Comparison of ENCODE assay signal across 8 mouse cellular contexts in genomic region chr16:11176884-11177244, GRCm38 (mm10). TPM values are rescaled to one million over a fixed set of nuclear protein-coding genes. Genes with fewer than 3 reads are reported as not detected.
A peak's percentile ranks its signal among the peaks of the same experiment; 100 is the strongest.
DNase-seq lines count a peak whose midpoint lies in the region; ATAC-seq lines count a peak whose summit lies in the region.

No protein-coding gene starts in this region.

- H3K9me3 ChIP-seq in kidney, embryonic 16.5 days (ENCODE audit: low read length), result peaks cover 5% of the 10 kb centered on the region; the same call in 1 of the 2 replicates
- 0 out of 2 replicates have a peak, but pooled peaks cover 2% of the 10 kb centered on the region for H3K9me3 ChIP-seq in embryonic facial prominence, embryonic 10.5 days
- no peaks in the 10 kb centered on the region for H3K9me3 ChIP-seq in hindbrain, embryonic 16.5 days (ENCODE audit: control insufficient read depth, low read length)
- H3K9me3 ChIP-seq in midbrain, embryonic 16.5 days (replicated peaks; ENCODE audit: control insufficient read depth, low read length, poor library complexity, severe bottlenecking), result no peaks in the 10 kb centered on the region

- H3K9ac ChIP-seq in kidney, embryonic 16.5 days (replicated peaks; ENCODE audit: low read length), result peak overlapping the region; percentile 93
- H3K9ac ChIP-seq in hindbrain, embryonic 16.5 days (ENCODE audit: low read depth, low read length), result peak overlapping the region; percentile 83
- H3K9ac ChIP-seq in midbrain, embryonic 16.5 days (ENCODE audit: low read depth, low read length), result peak overlapping the region; percentile 69

- intact Hi-C loops in left cerebral cortex, postnatal 4 days (cut with DNase I), result no loop called here

- H3K4me1 ChIP-seq in kidney, embryonic 16.5 days (ENCODE audit: insufficient read depth, low read length), result peaks cover 13% of the 10 kb centered on the region
- peaks cover 25% of the 10 kb centered on the region for H3K4me1 ChIP-seq in embryonic facial prominence, embryonic 10.5 days
- H3K4me1 ChIP-seq in hindbrain, embryonic 16.5 days (ENCODE audit: control insufficient read depth, insufficient read depth, low read depth, low read length), result peaks cover 13% of the 10 kb centered on the region
- H3K4me1 ChIP-seq in midbrain, embryonic 16.5 days (ENCODE audit: control insufficient read depth, insufficient read depth, low read length), result peaks cover 18% of the 10 kb centered on the region

- 3% methylated on average over 4 of the region's 4 CpGs for WGBS in kidney, embryonic 16.5 days
- 6% methylated on average over 4 of the region's 4 CpGs for WGBS in embryonic facial prominence, embryonic 10.5 days
- 1% methylated on average over 4 of the region's 4 CpGs for WGBS in hindbrain, embryonic 16.5 days
- WGBS in midbrain, embryonic 16.5 days, result 6% methylated on average over 4 of the region's 4 CpGs

- no peaks in the 10 kb centered on the region for H3K27me3 ChIP-seq in kidney, embryonic 16.5 days (ENCODE audit: insufficient read depth, low read length)
- H3K27me3 ChIP-seq in embryonic facial prominence, embryonic 10.5 days (replicated peaks; ENCODE audit: low read depth, poor library complexity, severe bottlenecking), result peaks cover 10% of the 10 kb centered on the region; the same call in 1 of the 2 replicates
- no peaks in the 10 kb centered on the region for H3K27me3 ChIP-seq in hindbrain, embryonic 16.5 days (replicated peaks; ENCODE audit: control insufficient read depth, insufficient read depth, low read length)
- H3K27me3 ChIP-seq in midbrain, embryonic 16.5 days (ENCODE audit: control insufficient read depth, insufficient read depth, low read depth, low read length), result no peaks in the 10 kb centered on the region

- peak overlapping the region; percentile 93 for H3K4me3 ChIP-seq in kidney, embryonic 16.5 days (ENCODE audit: low read length)
- H3K4me3 ChIP-seq in embryonic facial prominence, embryonic 10.5 days, result peak overlapping the region; percentile 92
- H3K4me3 ChIP-seq in hindbrain, embryonic 16.5 days (ENCODE audit: low read length), result peak overlapping the region; percentile 79
- H3K4me3 ChIP-seq in midbrain, embryonic 16.5 days (ENCODE audit: low read depth, low read length), result peak overlapping the region; percentile 58

- no peak for DNase-seq in kidney, postnatal 10 days
- no peak for DNase-seq in embryonic facial prominence, embryonic 10.5 days (ENCODE audit: low spot score)
- DNase-seq in adrenal gland, postnatal 4 days (ENCODE audit: low spot score in 2 of 2), result no peak
- no peak for DNase-seq in left cerebral cortex, postnatal 4 days
- no peak for DNase-seq in right cerebral cortex, postnatal 10 days (ENCODE audit: low spot score in 2 of 2)

- peak overlapping the region; percentile 81 for H3K4me2 ChIP-seq in kidney, embryonic 16.5 days (replicated peaks; ENCODE audit: low read depth, low read length)
- peak overlapping the region; percentile 87 for H3K4me2 ChIP-seq in hindbrain, embryonic 16.5 days (ENCODE audit: low read length)
- peak overlapping the region; percentile 82 for H3K4me2 ChIP-seq in midbrain, embryonic 16.5 days (ENCODE audit: low read length)

- no peak overlapping the region for H3K27ac ChIP-seq in kidney, embryonic 16.5 days (ENCODE audit: low read length)
- peak overlapping the region; percentile 90 for H3K27ac ChIP-seq in embryonic facial prominence, embryonic 10.5 days (replicated peaks)
- H3K27ac ChIP-seq in hindbrain, embryonic 16.5 days (ENCODE audit: low read depth, low read length), result no peak overlapping the region
- peak overlapping the region; percentile 67 for H3K27ac ChIP-seq in midbrain, embryonic 16.5 days (ENCODE audit: low read length)

- no peak for ATAC-seq in kidney, embryonic 16.5 days (ENCODE audit: low FRiP score, low TSS enrichment)
- ATAC-seq in hindbrain, embryonic 16.5 days, result no peak
- ATAC-seq in midbrain, embryonic 16.5 days, result no peak

- H3K36me3 ChIP-seq in kidney, embryonic 16.5 days (ENCODE audit: insufficient read depth, low read length), result no peaks in the 10 kb centered on the region
- no peaks in the 10 kb centered on the region for H3K36me3 ChIP-seq in embryonic facial prominence, embryonic 10.5 days (replicated peaks)
- H3K36me3 ChIP-seq in hindbrain, embryonic 16.5 days (ENCODE audit: control insufficient read depth, insufficient read depth, low read length), result no peaks in the 10 kb centered on the region
- H3K36me3 ChIP-seq in midbrain, embryonic 16.5 days (ENCODE audit: control insufficient read depth, insufficient read depth, low read length), result no peaks in the 10 kb centered on the region

RNA-seq across cellular contexts. Expression of gene Zc3h7a, which starts 0.7 kb away (rescaled TPM):
- 90.9 and 98.1 TPM in 2 replicates for polyA plus RNA-seq in kidney, embryonic 16.5 days (2015; fragmentation: Nextera tagmentation; extraction: Ambion mirVana)
- 83.7 and 88.5 TPM in 2 replicates for polyA plus RNA-seq in embryonic facial prominence, embryonic 10.5 days (2016; fragmentation: Nextera tagmentation; extraction: Ambion mirVana)
- 67.0 and 75.8 TPM in 2 replicates for polyA plus RNA-seq in hindbrain, embryonic 16.5 days (2015; fragmentation: Nextera tagmentation; extraction: Ambion mirVana)
- 73.4 and 79.7 TPM in 2 replicates for polyA plus RNA-seq in midbrain, embryonic 16.5 days (2015; fragmentation: Nextera tagmentation; extraction: Ambion mirVana)
- 100 to 1,000 TPM in 1 of 2 experiments, 10 to 100 TPM in 1; 94.4 to 117 TPM for total RNA-seq in adrenal gland, postnatal 4 days (2021)
- 100 to 1,000 TPM in 1 of 2 experiments, 10 to 100 TPM in 1; 81.8 to 101 TPM for total RNA-seq in left cerebral cortex, postnatal 4 days (2021)

RNA-seq across cellular contexts. Expression of gene Rsl1d1, which starts 26.3 kb away (rescaled TPM):
- 179 and 182 TPM in 2 replicates for polyA plus RNA-seq in kidney, embryonic 16.5 days (2015; fragmentation: Nextera tagmentation; extraction: Ambion mirVana)
- polyA plus RNA-seq in embryonic facial prominence, embryonic 10.5 days (2016; fragmentation: Nextera tagmentation; extraction: Ambion mirVana), result 290 and 300 TPM in 2 replicates
- 117 and 124 TPM in 2 replicates for polyA plus RNA-seq in hindbrain, embryonic 16.5 days (2015; fragmentation: Nextera tagmentation; extraction: Ambion mirVana)
- 125 and 127 TPM in 2 replicates for polyA plus RNA-seq in midbrain, embryonic 16.5 days (2015; fragmentation: Nextera tagmentation; extraction: Ambion mirVana)
- total RNA-seq in adrenal gland, postnatal 4 days (2021), result 10 to 100 TPM; 85.4 to 89.7 TPM
- total RNA-seq in left cerebral cortex, postnatal 4 days (2021), result 10 to 100 TPM; 70.6 to 75.7 TPM

RNA-seq across cellular contexts. Expression of gene Txndc11, which starts 42.4 kb away (rescaled TPM):
- polyA plus RNA-seq in kidney, embryonic 16.5 days (2015; fragmentation: Nextera tagmentation; extraction: Ambion mirVana), result 33.4 and 34.8 TPM in 2 replicates
- polyA plus RNA-seq in embryonic facial prominence, embryonic 10.5 days (2016; fragmentation: Nextera tagmentation; extraction: Ambion mirVana), result 27.9 and 28.7 TPM in 2 replicates
- polyA plus RNA-seq in hindbrain, embryonic 16.5 days (2015; fragmentation: Nextera tagmentation; extraction: Ambion mirVana), result 27.4 and 28.9 TPM in 2 replicates
- 27.1 and 30.2 TPM in 2 replicates for polyA plus RNA-seq in midbrain, embryonic 16.5 days (2015; fragmentation: Nextera tagmentation; extraction: Ambion mirVana)
- 10 to 100 TPM; 44.4 to 50.0 TPM for total RNA-seq in adrenal gland, postnatal 4 days (2021)
- total RNA-seq in left cerebral cortex, postnatal 4 days (2021), result 10 to 100 TPM; 39.4 to 39.7 TPM

Comparison
In these comparisons a context has a peak if more than half of its experiments do, and no peak if none do; other contexts are left out.
1. H3K27ac ChIP-seq: peak in embryonic facial prominence, embryonic 10.5 days (single experiment) and midbrain, embryonic 16.5 days (single experiment); none in kidney, embryonic 16.5 days (single experiment) and hindbrain, embryonic 16.5 days (single experiment).
2. Peak in every context shown above with its lines, with median percentiles within 50 percentile points of each other: H3K4me2 ChIP-seq, H3K4me3 ChIP-seq and H3K9ac ChIP-seq.